Mouse (Mus musculus) liver, adult 2 months (tissue): ENCODE data around the gene Epn2.

ENCODE experiments used
- CTCF ChIP-seq: fragments of 200-500 bp; IDR thresholded peaks from 2 replicates; pipeline ENCODE4 v1.5.1; 2011; ENCODE audit warnings: low read depth, low read length, control low read depth
- POLR2A ChIP-seq: fragments of 200-500 bp; IDR thresholded peaks from 2 replicates; pipeline ENCODE4 v1.6.1; 2011; ENCODE audit warnings: low read length, control low read depth; ENCODE audit not compliant: insufficient read depth; ENCODE audit errors: extremely low read depth

DNA sequence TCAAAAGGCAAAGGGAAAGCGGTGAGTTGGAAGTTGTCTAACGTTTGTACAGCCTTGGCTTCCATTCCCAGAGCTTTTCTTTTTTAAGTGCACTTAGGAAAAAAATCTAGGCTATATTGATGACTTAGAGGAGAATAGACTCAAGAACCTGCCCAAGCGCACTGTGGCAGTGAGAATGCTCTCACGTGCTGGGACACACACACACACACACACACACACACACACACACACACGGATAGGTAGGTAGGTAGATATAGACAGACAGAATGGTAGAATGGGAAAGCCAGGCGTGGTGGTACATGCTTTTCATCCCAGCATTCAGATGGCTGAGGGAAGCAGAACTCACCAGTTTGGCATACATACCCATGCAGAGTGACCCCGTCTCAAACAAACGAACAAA is 41.3 kb upstream of the Epn2 start:
- TF ChIP-seq CTCF (no peak), POLR2A (no peak)
